Comparison of ENCODE assay signal across 27 mouse cellular contexts in the genomic region with DNA sequence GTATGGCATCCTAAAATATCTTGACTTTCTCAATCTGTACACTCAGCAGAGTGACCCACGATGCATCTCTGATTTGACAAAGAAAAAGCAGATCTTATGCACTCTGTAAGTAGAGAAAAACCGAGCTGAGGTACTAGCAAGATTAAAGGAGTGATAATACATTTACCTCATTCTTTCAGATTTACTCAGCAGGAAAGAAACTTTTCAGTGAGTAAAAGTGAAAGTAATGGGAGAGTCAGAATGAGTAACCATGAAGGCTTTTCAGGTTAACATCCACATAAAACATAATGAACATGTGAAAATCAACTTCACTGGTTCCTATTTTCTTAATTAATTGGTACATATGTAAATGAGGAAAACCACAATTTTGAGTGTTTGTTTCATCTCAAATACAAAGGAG.
DNase-seq lines count a peak whose midpoint lies in the region; TF ChIP-seq lines count a peak whose summit lies in the region.
"Had no signal": no experiment of that assay in that cellular context is flagged by ENCODE, and none has a peak within 500 bp of the region (broad histone marks: within the 10 kb centered on the region; RNA-seq: fewer than 3 reads in every experiment).

No protein-coding gene starts in this region.

- H3K9ac ChIP-seq in CH12.LX (ENCODE audit: insufficient read depth, low read depth), result no peak overlapping the region
- H3K9ac ChIP-seq: embryonic facial prominence, embryonic 13.5 days; forebrain, embryonic 13.5 days; heart, embryonic 12.5 days; heart, embryonic 15.5 days; hindbrain, embryonic 13.5 days had no signal

- H3K79me2 ChIP-seq in CH12.LX (replicated peaks; ENCODE audit: control insufficient read depth, extremely low read depth, insufficient read depth, poor library complexity, severe bottlenecking), result no peaks in the 10 kb centered on the region

- TF ChIP-seq POLR2A in CH12.LX (IDR thresholded peaks at IDR 0.05; ENCODE audit: low read depth, low read length), result no peak

- H3K27me3 ChIP-seq in CH12.LX (replicated peaks), result no peaks in the 10 kb centered on the region
- H3K27me3 ChIP-seq in forebrain, embryonic 10.5 days (ENCODE audit: poor library complexity, severe bottlenecking), result no peaks in the 10 kb centered on the region
- H3K27me3 ChIP-seq: embryonic facial prominence, embryonic 13.5 days; forebrain, embryonic 13.5 days; heart, embryonic 12.5 days; heart, embryonic 15.5 days; hindbrain, embryonic 13.5 days; Patski had no signal

- dilution Hi-C loops in CH12.LX (cut with MboI; ENCODE audit: extremely low pct_ligation_motif_present, extremely low pct_unique_long_range_greater_than_20kb, low sequenced_read_pairs), result no loop called here

- DNase-seq in CD4-positive helper T cell, adult 2 months (ENCODE audit: low read depth, low spot score), result peak; percentile 59
- DNase-seq in CH12.LX (ENCODE audit: extremely low read depth), result peak; percentile 80
- peak; percentile 60 for DNase-seq in induced T-regulatory cell, adult 2 months (ENCODE audit: low read depth)
- no peak for DNase-seq in forebrain, embryonic 10.5 days (ENCODE audit: extremely low spot score, low spot score)
- DNase-seq in left cerebral cortex, adult 8-10 months (ENCODE audit: low spot score in 2 of 2), result no peak
- DNase-seq in heart, adult 11 months, result no peak
- DNase-seq: adrenal gland, adult 2 months; adrenal gland, postnatal 14 days; cerebellum, adult 11 months; cerebellum, adult 2 months; cerebellum, postnatal 10 days; cerebellum, postnatal 36 days; embryo, embryonic 11 days; gastrocnemius, postnatal 10 days; gastrocnemius, postnatal 36 days; heart, postnatal 10 days; heart, postnatal 36 days; kidney, adult 8-10 months had no signal

- H3K27ac ChIP-seq in CH12.LX (ENCODE audit: insufficient read depth, low read depth), result no peak overlapping the region
- no peak overlapping the region for H3K27ac ChIP-seq in forebrain, embryonic 10.5 days
- H3K27ac ChIP-seq: embryonic facial prominence, embryonic 10.5 days; embryonic facial prominence, embryonic 13.5 days; forebrain, embryonic 13.5 days; heart, embryonic 15.5 days; hindbrain, embryonic 10.5 days; hindbrain, embryonic 13.5 days had no signal

- no peaks in the 10 kb centered on the region for H3K9me3 ChIP-seq in CH12.LX (replicated peaks; ENCODE audit: low read length)
- no peaks in the 10 kb centered on the region for H3K9me3 ChIP-seq in forebrain, embryonic 10.5 days
- H3K9me3 ChIP-seq: embryonic facial prominence, embryonic 10.5 days; embryonic facial prominence, embryonic 13.5 days; forebrain, embryonic 13.5 days; heart, embryonic 12.5 days; heart, embryonic 15.5 days; hindbrain, embryonic 10.5 days; hindbrain, embryonic 13.5 days had no signal

- peaks cover 2 to 25% of the 10 kb centered on the region in 2 experiments; a peak in 3 of 4 replicates for H3K4me1 ChIP-seq in CH12.LX (ENCODE audit: control insufficient read depth in 1 of 2, insufficient read depth in 2 of 2)
- H3K4me1 ChIP-seq in forebrain, embryonic 10.5 days, result peaks cover 9% of the 10 kb centered on the region
- H3K4me1 ChIP-seq: embryonic facial prominence, embryonic 10.5 days; embryonic facial prominence, embryonic 13.5 days; forebrain, embryonic 13.5 days; heart, embryonic 12.5 days; heart, embryonic 15.5 days; hindbrain, embryonic 13.5 days had no signal

- WGBS in forebrain, embryonic 10.5 days, result 54% methylated on average over 2 of the region's 2 CpGs

- no peaks in the 10 kb centered on the region for H3K36me3 ChIP-seq in CH12.LX (replicated peaks in 1 of 2; ENCODE audit: control insufficient read depth in 1 of 2, insufficient read depth in 1 of 2, low read length in 1 of 2)
- H3K36me3 ChIP-seq in forebrain, embryonic 10.5 days (replicated peaks), result no peaks in the 10 kb centered on the region
- H3K36me3 ChIP-seq: embryonic facial prominence, embryonic 10.5 days; embryonic facial prominence, embryonic 13.5 days; heart, embryonic 12.5 days; heart, embryonic 15.5 days; hindbrain, embryonic 10.5 days; hindbrain, embryonic 13.5 days had no signal

- in situ Hi-C loops in CH12.LX (cut with MboI; ENCODE audit: low pct_ligation_motif_present, low pct_unique_long_range_greater_than_20kb, low sequenced_read_pairs), result no loop called here

- no peak; the same call in 1 of the 2 replicates for TF ChIP-seq RAD21 in CH12.LX (IDR thresholded peaks at IDR 0.05; ENCODE audit: low read depth, low read length)

- TF ChIP-seq CTCF in CH12.LX (conservative IDR thresholded peaks at IDR 0.05 in 1 of 2, IDR thresholded peaks at IDR 0.05 in 1 of 2; ENCODE audit: low read depth in 2 of 2, low read length in 2 of 2), result no peak

- H3K4me3 ChIP-seq in CH12.LX (replicated peaks in 1 of 3; ENCODE audit: low read depth in 2 of 3, low read length in 2 of 3, poor library complexity in 1 of 3), result no peak overlapping the region
- no peak overlapping the region for H3K4me3 ChIP-seq in forebrain, embryonic 10.5 days
- H3K4me3 ChIP-seq: embryonic facial prominence, embryonic 10.5 days; embryonic facial prominence, embryonic 13.5 days; erythroblast, embryonic 14.5 days; forebrain, embryonic 13.5 days; heart, embryonic 12.5 days; heart, embryonic 15.5 days; hindbrain, embryonic 10.5 days; hindbrain, embryonic 13.5 days had no signal

- H3K4me2 ChIP-seq in CH12.LX (ENCODE audit: insufficient read depth, low read depth, poor library complexity, severe bottlenecking), result no peak overlapping the region
- H3K4me2 ChIP-seq: embryonic facial prominence, embryonic 13.5 days; forebrain, embryonic 13.5 days; heart, embryonic 12.5 days; heart, embryonic 15.5 days; hindbrain, embryonic 13.5 days had no signal

- TF ChIP-seq EP300 in CH12.LX (IDR thresholded peaks at IDR 0.05; ENCODE audit: low read length), result peak; percentile 100

TF ChIP-seq in CH12.LX, 34 proteins besides CTCF, POLR2A, EP300 and RAD21:
- no peak for TF ChIP-seq ELF1 (IDR thresholded peaks at IDR 0.05; ENCODE audit: low read depth, low read length)
- no peak for TF ChIP-seq MAX (IDR thresholded peaks at IDR 0.05; ENCODE audit: low read length)
- TF ChIP-seq ZC3H11A (IDR thresholded peaks at IDR 0.05; ENCODE audit: low read depth, low read length), result no peak
- TF ChIP-seq JUND (conservative IDR thresholded peaks at IDR 0.05; ENCODE audit: low read depth, low read length), result peak; percentile 100
- peak; percentile 83 for TF ChIP-seq BHLHE40 (IDR thresholded peaks at IDR 0.05; ENCODE audit: low read depth, low read length)
- peak; percentile 100 for TF ChIP-seq JUN (IDR thresholded peaks at IDR 0.05; ENCODE audit: insufficient read depth, low read depth, low read length)
- no peak for TF ChIP-seq USF2 (conservative IDR thresholded peaks at IDR 0.05; ENCODE audit: low read depth, low read length)
- TF ChIP-seq TBP (conservative IDR thresholded peaks at IDR 0.05; ENCODE audit: low read depth, low read length), result 0 out of 2 replicates have a peak, but pooled peaks have one; percentile 15
- no peak for TF ChIP-seq MAZ (IDR thresholded peaks at IDR 0.05; ENCODE audit: low read depth, low read length)
- 0 out of 2 replicates have a peak, but pooled peaks have one; percentile 61 for TF ChIP-seq MYC (IDR thresholded peaks at IDR 0.05; ENCODE audit: low read depth, low read length)
- peak; percentile 71; the same call in 1 of the 2 replicates for TF ChIP-seq TCF12 (IDR thresholded peaks at IDR 0.05; ENCODE audit: low read depth, low read length)
- TF ChIP-seq ETS1 (conservative IDR thresholded peaks at IDR 0.05; ENCODE audit: low read depth, low read length), result peak; percentile 90
- TF ChIP-seq RCOR1 (conservative IDR thresholded peaks at IDR 0.05; ENCODE audit: low read depth, low read length), result peak; percentile 97
- TF ChIP-seq MEF2A (IDR thresholded peaks at IDR 0.05; ENCODE audit: borderline replicate concordance, low read depth, low read length), result peak; percentile 79; the same call in 1 of the 2 replicates
- TF ChIP-seq IRF4 (IDR thresholded peaks at IDR 0.05; ENCODE audit: low read depth, low read length), result peak; percentile 100
- TF ChIP-seq NRF1 (IDR thresholded peaks at IDR 0.05; ENCODE audit: low read depth, low read length), result no peak
- TF ChIP-seq KAT2A (IDR thresholded peaks at IDR 0.05; ENCODE audit: insufficient replicate concordance, low read length), result no peak
- no peak for TF ChIP-seq USF1 (IDR thresholded peaks at IDR 0.05; ENCODE audit: low read depth, low read length)
- peak; percentile 68 for TF ChIP-seq CHD2 (IDR thresholded peaks at IDR 0.05; ENCODE audit: low read length)
- TF ChIP-seq MXI1 (IDR thresholded peaks at IDR 0.05; ENCODE audit: low read depth, low read length), result no peak
- no peak for TF ChIP-seq SMC3 (IDR thresholded peaks at IDR 0.05; ENCODE audit: low read depth, low read length)
- no peak for TF ChIP-seq ZMIZ1 (IDR thresholded peaks at IDR 0.05; ENCODE audit: low read depth, low read length)
- no peak for TF ChIP-seq CHD1 (IDR thresholded peaks at IDR 0.05; ENCODE audit: low read depth, low read length)
- no peak for TF ChIP-seq HCFC1 (IDR thresholded peaks at IDR 0.05; ENCODE audit: low read depth, low read length)
- no peak for TF ChIP-seq ZKSCAN1 (IDR thresholded peaks at IDR 0.05; ENCODE audit: borderline replicate concordance, low read depth, low read length)
- no peak for TF ChIP-seq POLR2AphosphoS2 (IDR thresholded peaks at IDR 0.05; ENCODE audit: low read depth, low read length)
- TF ChIP-seq MAFK (IDR thresholded peaks at IDR 0.05; ENCODE audit: insufficient replicate concordance, low read length), result peak; percentile 87
- TF ChIP-seq UBTF (IDR thresholded peaks at IDR 0.05; ENCODE audit: low read depth, low read length), result no peak
- no peak for TF ChIP-seq SIN3A (IDR thresholded peaks at IDR 0.05; ENCODE audit: low read length)
- peak; percentile 28; the same call in 1 of the 2 replicates for TF ChIP-seq ZNF384 (IDR thresholded peaks at IDR 0.05; ENCODE audit: low read depth, low read length)
- no peak for TF ChIP-seq E2F4 (IDR thresholded peaks at IDR 0.05; ENCODE audit: insufficient replicate concordance, low read depth, low read length)
- TF ChIP-seq NELFE (IDR thresholded peaks at IDR 0.05; ENCODE audit: low read depth, low read length), result no peak
- TF ChIP-seq GABPA (IDR thresholded peaks at IDR 0.05; ENCODE audit: insufficient replicate concordance, low read depth, low read length), result no peak
- no peak for TF ChIP-seq PAX5 (IDR thresholded peaks at IDR 0.05; ENCODE audit: low read length)

Comparison
In these comparisons a context has a peak if more than half of its experiments do, and no peak if none do; other contexts are left out.
1. DNase-seq: peak in CD4-positive helper T cell, adult 2 months (single experiment), CH12.LX (single experiment) and induced T-regulatory cell, adult 2 months (single experiment); none in forebrain, embryonic 10.5 days (single experiment), left cerebral cortex, adult 8-10 months (0 of 2) and heart, adult 11 months (single experiment).